Mouse (Mus musculus) heart, postnatal 14 days (tissue): ENCODE results near the gene Gm26938. TPM values are rescaled to one million over a fixed set of nuclear protein-coding genes. Genes with fewer than 3 reads are reported as not detected.

Experiments used
- DNase-seq, 2 experiments: peaks; one replicate each; pipeline ENCODE4 v3.0.0; 2021 to 2022
- intact Hi-C: fragments of 180-260 bp; cut with DNase I; formaldehyde crosslinking; loops from one replicate; pipeline ENCODE4 v1.15.1; 2025
- total RNA-seq, 2 experiments: library from RNA; stranded (reverse); gene quantifications; 2 replicates each; pipeline ENCODE4 v1.2.3; 2021

Gene Gm26938
- total RNA-seq, 2 experiments from 2014 or later: not detected

DNA sequence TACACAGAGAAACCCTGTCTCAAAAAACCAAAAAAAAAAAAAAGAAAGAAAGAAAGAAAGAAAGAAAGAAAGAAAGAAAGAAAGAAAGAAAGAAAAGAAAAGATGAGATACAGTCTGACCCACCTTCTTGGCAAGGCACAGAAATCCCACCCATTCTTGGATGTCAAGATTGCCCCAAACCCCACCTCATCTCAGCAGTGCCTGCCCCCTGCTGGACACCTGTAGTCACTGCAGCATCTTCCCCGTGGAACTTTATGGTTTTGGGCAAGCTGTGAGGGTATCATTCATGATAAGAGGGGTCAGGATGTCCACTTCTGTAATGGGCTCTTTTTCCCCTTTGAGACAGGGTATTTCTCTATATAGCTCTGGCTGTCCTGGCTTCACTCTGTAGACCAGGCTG lies 8.9 kb downstream of the Gm26938 start:
- DNase-seq: no peak
- intact Hi-C loops: loop anchor here (2.0 kb wide), 1 partner anchor 18 kb away; no protein-coding TSS in a partner anchor

DNA sequence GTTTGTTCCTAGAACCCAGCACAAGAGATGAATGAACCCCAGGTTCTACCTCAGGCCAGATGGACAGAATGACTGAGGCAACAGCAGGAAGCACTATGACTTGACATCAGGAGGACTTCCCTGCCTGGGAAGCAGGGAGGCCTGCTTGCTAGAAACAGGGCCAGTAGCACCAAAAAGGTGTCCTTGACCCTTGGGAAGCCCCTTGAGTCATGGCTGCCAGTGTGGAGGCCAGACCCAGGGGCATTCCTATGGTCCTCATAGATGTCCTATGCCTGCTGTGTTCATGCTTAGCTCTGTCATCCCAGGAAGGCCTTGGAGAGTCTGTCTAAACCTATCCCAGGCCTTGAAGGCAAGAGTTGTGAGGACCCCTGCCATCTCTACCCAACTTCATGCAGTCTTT lies 9.8 kb downstream of the Gm26938 start:
- intact Hi-C loops: loop anchor here (2.0 kb wide), 1 partner anchor 18 kb away; no protein-coding TSS in a partner anchor
- no peak for DNase-seq

DNA sequence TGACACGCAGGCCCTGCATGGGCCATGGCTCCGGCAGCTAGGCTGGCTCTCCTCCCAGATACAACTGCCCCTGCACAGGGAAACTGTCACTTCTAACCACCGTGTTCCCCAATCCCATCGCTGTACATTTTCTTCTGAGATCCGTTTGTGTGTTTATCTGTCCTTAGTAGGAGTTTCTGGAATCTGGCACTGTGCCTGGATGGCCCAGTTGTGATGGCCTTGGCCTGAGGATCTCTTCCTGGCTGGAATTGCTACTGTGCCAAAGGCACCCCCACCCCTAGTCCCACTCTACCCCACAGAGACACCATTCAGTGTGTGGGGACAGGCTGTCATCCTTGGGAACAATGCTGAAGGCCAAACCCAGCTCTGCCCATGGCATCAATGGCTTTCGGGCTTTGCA lies 10.2 kb downstream of the Gm26938 start:
- DNase-seq: no peak
- intact Hi-C loops: loop anchor here (2.0 kb wide), 1 partner anchor 17 kb away; no protein-coding TSS in a partner anchor

DNA sequence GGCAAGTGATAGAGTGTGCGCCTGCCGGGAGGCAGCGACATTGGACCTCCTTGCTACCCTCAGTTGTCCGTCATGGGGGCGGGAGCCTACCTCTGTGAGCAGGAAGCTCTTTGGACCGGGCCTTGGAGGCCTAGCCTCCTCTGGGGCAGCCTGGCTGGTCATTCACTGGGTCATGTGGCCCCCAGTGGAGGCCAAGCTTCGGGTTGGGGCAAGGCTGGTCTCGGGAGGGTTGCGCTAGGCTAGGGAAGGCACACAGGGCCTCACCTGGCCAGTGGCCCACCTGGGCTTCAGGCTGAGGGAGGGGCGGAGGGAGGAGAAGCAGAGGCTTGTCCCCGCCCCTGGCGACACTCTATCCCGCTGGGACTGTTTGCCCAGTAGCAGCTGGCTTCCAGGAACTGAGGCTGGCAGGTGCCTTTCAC lies 12.2 kb downstream of the Gm26938 start:
- DNase-seq: no peak
- intact Hi-C loops: no loop called here

- DNase-seq: no peak
- intact Hi-C loops: no loop called here
Observed at GRCm38 (mm10) chr5:139813126-139813490, 13.1 kb downstream of the Gm26938 start.

GRCm38 (mm10) chr5:139812398-139813125 lies 13.6 kb downstream of the Gm26938 start:
- intact Hi-C loops: no loop called here
- no peak for DNase-seq

GRCm38 (mm10) chr5:139811677-139812397 lies 14.4 kb downstream of the Gm26938 start:
- intact Hi-C loops: no loop called here
- DNase-seq: no peak

DNA sequence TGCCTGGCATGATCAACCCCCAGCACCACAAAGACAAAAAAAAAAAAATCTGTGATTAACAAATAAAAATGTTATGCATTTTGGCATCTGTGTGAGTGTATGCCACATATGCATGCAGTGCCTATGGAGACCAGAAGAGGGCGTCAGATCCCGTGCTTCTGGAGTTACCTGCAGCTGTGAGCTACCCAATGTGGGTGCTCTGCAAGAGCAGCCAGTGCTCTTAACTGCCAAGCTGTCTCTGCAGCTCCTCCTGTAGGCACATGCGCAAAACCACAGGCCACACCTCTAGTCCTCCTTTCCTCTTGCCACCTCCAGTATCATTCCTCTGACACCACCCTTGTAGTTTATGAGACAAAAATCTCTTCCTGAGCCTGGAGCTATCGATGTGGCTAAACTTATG lies 16.8 kb downstream of the Gm26938 start:
- intact Hi-C loops: no loop called here

GRCm38 (mm10) chr5:139805924-139806323 lies 20.3 kb downstream of the Gm26938 start:
- intact Hi-C loops: no loop called here
- no peak for DNase-seq

More for the DNA sequence above, 16.8 kb downstream of the Gm26938 start:
- DNase-seq: no peak

DNA sequence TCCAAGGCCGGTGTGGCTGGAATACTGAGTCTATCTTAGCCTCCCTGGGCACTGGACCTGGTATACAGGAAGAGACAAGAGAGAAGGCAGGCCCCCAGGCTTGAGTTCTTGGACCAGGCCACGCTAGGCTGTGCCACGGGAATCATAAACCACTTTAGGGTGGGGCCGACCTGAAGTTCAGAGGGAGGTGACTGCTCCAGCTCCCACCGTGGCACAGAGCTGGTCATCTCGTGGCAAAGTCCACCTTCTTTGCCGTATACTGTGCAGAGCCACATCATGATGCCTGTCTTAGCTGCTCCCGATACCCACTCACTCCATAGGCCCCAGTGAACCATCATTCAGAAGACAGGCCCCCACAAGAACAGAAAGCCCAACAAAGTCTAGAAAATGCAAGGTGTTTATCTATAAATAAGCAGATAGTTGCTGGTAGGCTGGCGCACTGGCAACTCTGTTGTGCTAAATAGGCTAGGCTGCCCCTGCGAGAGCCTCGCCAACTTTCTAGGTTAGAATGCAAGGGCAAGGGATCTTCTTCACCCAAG lies 21.6 kb downstream of the Gm26938 start:
- intact Hi-C loops: no loop called here
- DNase-seq: no peak

DNA sequence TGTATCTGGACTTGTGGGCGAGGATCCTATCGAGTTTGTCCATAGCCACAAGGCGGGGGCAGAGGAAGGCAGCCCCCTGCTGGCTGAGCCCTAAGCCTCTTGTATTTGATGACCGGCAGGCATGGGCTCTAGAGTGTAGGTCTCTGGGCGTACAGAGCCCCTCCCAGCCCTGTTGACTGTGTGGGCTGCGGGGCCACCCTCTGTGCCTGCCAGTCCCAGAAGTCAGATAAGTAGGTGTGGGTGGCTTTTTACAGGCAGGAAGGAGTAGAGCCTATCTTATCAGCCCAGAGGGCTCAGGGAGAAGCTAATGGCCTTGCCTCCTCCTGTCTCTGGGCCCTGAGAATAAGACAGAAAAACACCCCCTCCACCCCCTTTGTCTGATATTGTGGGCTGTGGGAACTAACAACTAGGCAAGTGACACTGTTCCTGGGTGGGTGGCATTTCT lies 22.1 kb downstream of the Gm26938 start:
- intact Hi-C loops: no loop called here
- DNase-seq: no peak

DNA sequence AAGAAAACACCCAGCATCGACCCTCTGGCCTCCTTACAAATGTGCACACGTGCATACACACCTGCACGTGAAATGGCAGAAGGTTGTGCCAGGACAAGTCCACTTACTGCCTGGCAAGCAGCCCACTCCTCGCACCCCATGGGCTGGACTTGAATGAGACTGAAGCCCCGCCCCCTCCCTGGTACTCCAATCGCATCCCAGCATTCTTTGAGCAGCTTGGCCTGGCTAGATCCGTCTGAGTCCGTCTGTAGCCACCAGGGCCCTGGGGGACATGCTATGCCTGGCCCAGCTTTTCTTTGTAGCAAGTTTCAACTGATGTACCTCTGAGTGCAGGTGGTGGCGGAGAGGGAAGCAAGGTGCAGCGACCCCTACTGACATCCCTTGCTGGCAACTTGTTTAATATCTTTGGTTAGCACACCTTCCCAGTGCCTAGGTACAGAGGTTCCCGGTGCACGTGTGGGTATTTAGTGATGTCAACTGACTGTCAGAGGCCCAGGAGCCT lies 22.6 kb downstream of the Gm26938 start:
- intact Hi-C loops: no loop called here

DNA sequence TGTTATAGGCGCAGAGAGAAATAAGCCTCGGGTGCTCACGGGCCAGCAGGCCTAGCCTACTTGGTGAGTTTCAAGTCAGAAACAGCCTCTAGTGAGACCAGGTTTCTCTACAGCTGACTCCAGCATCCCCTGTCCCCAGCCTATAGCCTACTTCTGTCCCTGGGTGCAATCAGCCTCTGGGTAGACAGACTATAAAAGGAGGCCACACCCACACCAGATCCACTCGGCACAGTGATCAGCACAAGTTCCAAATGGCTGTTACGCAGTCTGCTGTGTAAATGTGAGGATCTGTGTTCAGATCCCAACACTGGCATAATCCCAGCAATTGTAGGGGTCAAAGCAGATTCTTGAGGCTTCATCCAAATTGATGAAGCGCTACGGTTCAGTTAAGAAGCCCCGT lies 23.0 kb downstream of the Gm26938 start:
- intact Hi-C loops: no loop called here
- no peak for DNase-seq

More for the DNA sequence above, 22.6 kb downstream of the Gm26938 start:
- DNase-seq: peak; percentile 53 to 70

DNA sequence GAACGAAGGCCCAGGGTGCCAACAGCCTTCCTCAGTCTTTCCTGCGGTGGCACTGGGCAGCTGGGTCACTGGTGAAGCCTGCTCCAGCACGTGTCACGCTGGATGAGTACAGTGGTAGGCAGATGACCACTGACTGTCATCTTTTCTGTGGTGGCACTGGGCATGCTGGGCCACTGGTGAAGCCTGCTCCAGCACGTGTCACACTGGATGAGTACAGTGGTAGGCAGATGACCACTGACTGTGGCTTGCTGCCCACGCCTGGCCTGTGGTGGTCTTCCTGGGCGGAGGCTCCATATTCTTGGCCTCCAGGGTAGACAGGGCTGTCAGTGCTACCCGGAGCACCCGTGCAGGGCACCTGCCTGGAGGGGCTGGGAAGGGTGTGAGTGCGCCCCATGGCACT lies 24.3 kb downstream of the Gm26938 start:
- no peak for DNase-seq
- intact Hi-C loops: no loop called here

GRCm38 (mm10) chr5:139801231-139801630 lies 25.0 kb downstream of the Gm26938 start:
- intact Hi-C loops: no loop called here
- no peak for DNase-seq

DNA sequence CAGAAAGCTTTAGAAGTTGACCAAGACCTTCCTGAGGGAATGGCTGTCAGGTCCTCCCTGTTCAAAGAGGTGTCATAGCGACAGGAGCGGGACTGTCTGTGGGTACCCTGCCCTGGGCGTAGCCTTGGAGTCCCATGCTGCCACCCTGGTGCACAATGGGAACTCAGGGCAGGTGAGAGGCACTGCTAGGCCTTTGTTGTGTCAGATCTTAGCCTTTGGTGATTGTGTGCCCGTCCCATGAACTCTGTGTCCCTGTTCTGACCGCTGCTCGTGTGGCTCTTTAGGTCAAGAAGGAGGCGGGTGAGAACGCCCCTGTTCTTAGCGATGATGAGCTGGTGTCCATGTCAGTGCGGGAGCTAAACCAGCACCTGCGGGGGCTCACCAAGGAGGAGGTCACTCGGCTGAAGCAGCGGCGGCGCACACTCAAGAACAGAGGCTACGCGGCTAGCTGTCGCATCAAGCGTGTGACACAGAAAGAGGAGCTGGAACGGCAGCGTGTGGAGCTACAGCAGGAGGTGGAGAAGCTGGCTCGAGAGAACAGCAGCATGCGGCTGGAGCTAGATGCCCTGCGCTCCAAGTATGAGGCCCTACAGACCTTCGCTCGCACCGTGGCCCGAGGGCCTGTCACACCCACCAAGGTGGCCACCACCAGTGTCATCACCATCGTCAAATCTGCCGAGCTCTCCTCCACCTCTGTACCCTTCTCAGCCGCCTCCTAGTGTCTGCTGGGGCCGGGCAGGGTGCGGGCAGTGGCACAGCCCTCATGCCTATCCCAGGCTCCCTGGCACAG lies 26.2 kb downstream of the Gm26938 start:
- no peak for DNase-seq

DNA sequence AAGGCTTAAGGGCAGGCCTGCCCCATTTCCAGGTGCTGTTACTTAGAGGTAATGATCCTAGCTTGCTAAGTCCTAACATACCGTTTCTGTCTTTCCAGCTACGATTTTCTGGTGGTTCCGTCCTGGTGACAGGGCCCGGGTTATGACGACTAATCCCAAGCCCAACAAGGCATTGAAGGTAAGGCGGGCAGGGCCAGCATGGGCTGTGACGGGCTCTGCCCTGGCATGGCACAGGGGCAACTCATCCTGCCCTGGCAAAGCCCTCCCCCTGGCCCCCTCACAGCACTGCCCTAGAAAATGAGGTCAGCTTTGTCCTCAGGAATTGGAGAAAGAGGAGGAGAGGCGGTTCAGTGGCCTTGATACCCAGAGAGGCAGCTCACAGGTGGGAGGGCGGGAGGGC lies 27.2 kb downstream of the Gm26938 start:
- intact Hi-C loops: loop anchor here (2.0 kb wide), 1 partner anchor 18 kb away; no protein-coding TSS in a partner anchor
- DNase-seq: no peak

More for the DNA sequence above, 26.2 kb downstream of the Gm26938 start:
- intact Hi-C loops: loop anchor here (2.0 kb wide), 1 partner anchor 17 kb away; no protein-coding TSS in a partner anchor

GRCm38 (mm10) chr5:139798168-139798900 lies 27.9 kb downstream of the Gm26938 start:
- peak in 1 of 2 experiments; percentile 1 for DNase-seq
- intact Hi-C loops: loop anchor here (2.0 kb wide), 1 partner anchor 18 kb away; no protein-coding TSS in a partner anchor

GRCm38 (mm10) chr5:139797473-139798167 lies 28.6 kb downstream of the Gm26938 start:
- peak; percentile 88 to 94 for DNase-seq
- intact Hi-C loops: loop anchor here (2.0 kb wide), 1 partner anchor 19 kb away; no protein-coding TSS in a partner anchor
